Mouse (Mus musculus) lung, adult 2 months (tissue): ENCODE measurements around the gene Syn3. TPM values are rescaled to one million over a fixed set of nuclear protein-coding genes. Genes with fewer than 3 reads are reported as not detected.

ENCODE experiments used
- DNase-seq: peaks from one replicate; pipeline ENCODE4 v3.0.0; 2022
- H3K4me1 ChIP-seq: fragments of 200-500 bp; 2 replicates; pipeline ENCODE4 v1.6.1; 2011; ENCODE audit warnings: low read length; ENCODE audit not compliant: control insufficient read depth, insufficient read depth
- H3K4me3 ChIP-seq: fragments of 200-500 bp; replicated peaks from 2 replicates; pipeline ENCODE3; 2011; ENCODE audit warnings: low read depth, mild to moderate bottlenecking, control low read depth, low read length; ENCODE audit errors: extremely low read depth
- CTCF ChIP-seq: fragments of 200-500 bp; IDR thresholded peaks from 2 replicates; pipeline ENCODE4 v1.5.1; 2011; ENCODE audit warnings: mild to moderate bottlenecking, low read length, control low read depth; ENCODE audit not compliant: insufficient read depth
- POLR2A ChIP-seq: fragments of 200-500 bp; IDR thresholded peaks from 2 replicates; pipeline ENCODE4 v1.6.1; 2011; ENCODE audit warnings: low read depth, mild to moderate bottlenecking, control low read depth, low read length, borderline replicate concordance; ENCODE audit errors: extremely low read depth
- WGBS: fragments of 180-500 bp; shearing (Covaris S2); methylation state at CpG from one replicate; pipeline ENCODE4 v1.1.7; 2018; 5-methylcytosine and 5-hydroxymethylcytosine counted together
- polyA plus RNA-seq: library from polyadenylated mRNA; depleted of rRNA; stranded (reverse); fragments of >200 nt; gene quantifications from 2 replicates; pipeline ENCODE4 v1.2.3, GENCODE M21; 2012

The Syn3 gene
- polyA plus RNA-seq, 1 experiment, result 1.1 TPM

GRCm38 (mm10) chr10:86168084-86168483 is 330.6 kb downstream of the Syn3 start:
- 49% methylated on average over 2 of the region's 2 CpGs for WGBS
- Histone ChIP-seq H3K4me3 (no peak overlapping the region), H3K4me1 (peaks cover 10% of the 10 kb centered on the region)
- TF ChIP-seq CTCF, result no peak
- TF ChIP-seq POLR2A, result no peak
- no peak for DNase-seq

- TF ChIP-seq POLR2A (no peak), CTCF (no peak)
- DNase-seq, result peak; percentile 27
- H3K4me3 ChIP-seq, result no peak overlapping the region
- 7% methylated on average over 4 of the region's 4 CpGs for WGBS
- H3K4me1 ChIP-seq, result peaks cover 14% of the 10 kb centered on the region
These were observed 331.8 kb downstream of the Syn3 start for GRCm38 (mm10) chr10:86166854-86167268.

GRCm38 (mm10) chr10:86164098-86164497 is 334.6 kb downstream of the Syn3 start:
- Histone ChIP-seq H3K4me3 (no peak overlapping the region), H3K4me1 (peaks cover 15% of the 10 kb centered on the region)
- 41% methylated on average over 3 of the region's 3 CpGs for WGBS
- TF ChIP-seq POLR2A, result no peak
- TF ChIP-seq CTCF, result no peak
- peak; percentile 13 for DNase-seq

GRCm38 (mm10) chr10:86161783-86162271 is 336.9 kb downstream of the Syn3 start:
- 48% methylated on average over 6 of the region's 6 CpGs for WGBS
- DNase-seq, result no peak
- Histone ChIP-seq H3K4me3 (no peak overlapping the region), H3K4me1 (peaks cover 15% of the 10 kb centered on the region)
- TF ChIP-seq POLR2A (no peak), CTCF (no peak)

GRCm38 (mm10) chr10:86158198-86158899 is 340.3 kb downstream of the Syn3 start:
- H3K4me3 ChIP-seq, result no peak overlapping the region
- TF ChIP-seq POLR2A (no peak), CTCF (no peak)
- no peak for DNase-seq
- H3K4me1 ChIP-seq, result peaks cover 9% of the 10 kb centered on the region
- 43% methylated on average over 8 of the region's 8 CpGs for WGBS

DNA sequence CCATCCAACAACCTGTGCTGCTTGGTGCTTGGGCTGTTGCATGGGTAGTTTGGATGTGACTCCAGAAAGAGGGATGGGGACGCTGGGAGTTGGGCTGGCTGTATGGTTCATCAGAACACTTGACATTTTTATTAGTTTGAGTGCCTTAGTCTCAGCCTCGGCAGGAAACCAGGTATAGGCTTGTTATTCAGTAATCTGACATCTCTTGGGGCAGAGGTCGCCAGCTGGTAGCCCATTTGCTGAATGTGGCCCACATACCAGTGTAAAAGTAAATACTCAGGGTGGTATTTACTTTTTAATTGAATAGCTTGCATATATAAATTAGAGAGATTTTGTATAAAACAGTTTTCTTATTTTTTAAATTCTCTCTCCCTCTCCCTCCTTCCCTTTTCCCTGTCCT is 343.4 kb downstream of the Syn3 start:
- Histone ChIP-seq H3K4me3 (no peak overlapping the region), H3K4me1 (peaks cover 4% of the 10 kb centered on the region)
- no peak for TF ChIP-seq POLR2A
- TF ChIP-seq CTCF, result no peak
- WGBS, result 71% methylated on average over 3 of the region's 3 CpGs
- DNase-seq, result no peak

- H3K4me1 ChIP-seq, result no peaks in the 10 kb centered on the region
- TF ChIP-seq POLR2A, result no peak
- TF ChIP-seq CTCF, result no peak
- DNase-seq, result no peak
- H3K4me3 ChIP-seq, result no peak overlapping the region
These were observed 345.5 kb downstream of the Syn3 start for GRCm38 (mm10) chr10:86153221-86153620.

- no peak for TF ChIP-seq POLR2A
- no peak for TF ChIP-seq CTCF
- no peak for DNase-seq
- 76% methylated on average over 5 of the region's 5 CpGs for WGBS
- no peaks in the 10 kb centered on the region for H3K4me1 ChIP-seq
- H3K4me3 ChIP-seq, result no peak overlapping the region
These were observed 347.3 kb downstream of the Syn3 start for GRCm38 (mm10) chr10:86151357-86151756.

DNA sequence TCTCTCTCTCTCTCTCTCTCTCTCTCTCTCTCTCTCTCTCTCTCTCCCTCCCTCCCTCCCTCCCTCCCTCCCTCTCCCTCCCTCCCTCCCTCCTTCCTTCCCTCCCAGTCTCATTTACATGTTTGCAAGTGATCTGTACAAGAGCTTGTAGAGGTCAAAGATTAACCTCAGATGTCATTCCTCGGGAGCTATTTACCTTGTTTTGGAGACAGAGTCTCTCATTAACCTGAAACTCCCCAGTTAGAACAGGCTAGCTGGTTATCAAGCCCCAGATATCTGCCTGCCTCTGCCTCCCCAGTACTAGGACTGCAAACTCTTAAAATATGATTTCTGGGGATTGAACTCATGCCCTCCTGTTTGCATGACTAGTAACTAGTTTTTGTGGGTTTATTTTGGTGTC is 348.6 kb downstream of the Syn3 start:
- no peak overlapping the region for H3K4me3 ChIP-seq
- no peak for DNase-seq
- TF ChIP-seq POLR2A (no peak), CTCF (no peak)
- H3K4me1 ChIP-seq, result no peaks in the 10 kb centered on the region
- 58% methylated on average over 1 of the region's 1 CpGs for WGBS

DNA sequence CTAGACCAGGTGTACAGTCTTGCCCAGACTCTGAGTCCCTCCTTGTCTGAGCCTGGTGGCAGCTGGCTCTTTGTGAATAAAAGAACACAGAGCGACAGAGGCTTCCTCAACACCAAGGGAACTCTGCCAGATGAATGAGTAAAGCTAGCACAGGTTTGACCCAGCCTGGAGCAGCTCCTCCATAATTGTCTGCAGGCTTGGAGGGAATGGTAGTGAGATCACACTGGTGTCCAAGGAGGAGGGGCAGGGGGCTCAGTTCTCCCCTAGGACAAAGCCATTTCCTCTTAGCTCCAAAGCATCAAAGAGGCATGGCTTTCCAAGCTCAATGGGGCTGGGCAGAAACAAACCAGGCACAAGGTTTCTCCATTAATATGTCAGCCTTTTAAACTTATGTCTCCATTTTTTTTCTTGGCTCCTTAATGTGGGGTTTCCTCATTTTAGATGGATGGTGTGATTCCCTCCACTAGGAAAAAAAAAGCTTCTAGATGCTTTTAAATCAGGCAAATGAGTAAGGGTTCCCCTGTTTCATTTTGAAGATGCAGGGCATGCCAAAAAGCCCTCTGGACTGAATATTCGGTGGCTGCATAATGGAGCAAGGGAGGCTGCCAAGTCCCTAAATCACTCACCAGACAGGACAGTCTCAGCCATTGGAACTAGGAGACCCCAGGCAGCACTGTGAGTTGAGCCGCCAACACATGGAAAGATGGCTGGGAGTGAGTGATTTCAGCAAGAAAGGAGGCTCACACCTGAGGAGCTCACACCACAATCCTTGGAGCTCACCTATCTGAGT is 349.5 kb downstream of the Syn3 start:
- DNase-seq, result no peak
- Histone ChIP-seq H3K4me1 (no peaks in the 10 kb centered on the region), H3K4me3 (no peak overlapping the region)
- TF ChIP-seq POLR2A (no peak), CTCF (no peak)
- 76% methylated on average over 3 of the region's 3 CpGs for WGBS
